Mouse (Mus musculus) urinary bladder, adult 18-20 months (tissue): Measurements from ENCODE around the gene 4933428G20Rik.

ENCODE experiments used
- DNase-seq, 2 experiments: peaks; one replicate each; pipeline ENCODE4 v3.0.0; 2022; ENCODE audit warnings: low spot score in 2 of 2, mixed read lengths in 2 of 2

The 4933428G20Rik gene

DNA sequence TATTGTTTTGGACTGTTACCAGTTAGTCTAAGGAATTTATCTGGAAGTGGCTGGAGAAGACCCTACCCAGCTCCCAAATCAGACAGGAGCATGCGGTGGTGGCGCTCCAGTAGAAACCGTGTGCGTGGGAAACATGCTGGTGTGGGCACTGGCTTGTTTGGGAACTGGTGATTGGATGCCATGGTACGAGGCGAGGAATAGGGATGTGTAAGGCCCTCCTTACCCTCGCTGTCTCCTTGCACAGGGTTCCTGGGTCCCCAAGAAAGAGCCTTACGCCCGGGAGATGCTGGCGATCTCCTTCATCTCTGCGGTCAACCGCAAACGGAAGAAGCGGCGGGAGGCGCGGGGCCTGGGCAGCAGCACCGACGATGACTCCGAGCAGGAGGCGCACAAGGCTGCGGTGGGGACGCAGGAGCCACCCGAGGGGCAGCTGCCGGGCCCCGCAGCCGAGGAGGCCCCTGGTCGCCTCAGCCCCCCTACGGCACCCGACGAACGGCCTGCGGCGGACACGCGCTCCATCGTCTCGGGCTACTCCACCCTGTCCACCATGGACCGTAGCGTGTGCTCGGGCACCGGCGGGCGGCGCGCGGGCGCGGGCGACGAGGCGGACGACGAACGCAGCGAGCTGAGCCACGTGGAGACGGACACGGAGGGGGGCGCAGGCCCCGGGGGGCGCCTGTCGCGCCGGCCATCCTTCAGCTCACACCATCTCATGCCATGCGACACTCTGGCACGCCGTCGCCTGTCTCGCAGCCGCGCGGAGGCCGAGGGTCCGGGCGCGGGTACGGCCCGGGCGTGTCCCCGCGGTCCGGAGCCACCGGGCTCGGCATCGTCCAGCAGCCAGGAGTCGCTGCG lies at the start of gene 4933428G20Rik:
Gene 4933428G20Rik (minus strand): TSS at position 476 of the 855 bp plus-strand sequence.
- no peak for DNase-seq

DNA sequence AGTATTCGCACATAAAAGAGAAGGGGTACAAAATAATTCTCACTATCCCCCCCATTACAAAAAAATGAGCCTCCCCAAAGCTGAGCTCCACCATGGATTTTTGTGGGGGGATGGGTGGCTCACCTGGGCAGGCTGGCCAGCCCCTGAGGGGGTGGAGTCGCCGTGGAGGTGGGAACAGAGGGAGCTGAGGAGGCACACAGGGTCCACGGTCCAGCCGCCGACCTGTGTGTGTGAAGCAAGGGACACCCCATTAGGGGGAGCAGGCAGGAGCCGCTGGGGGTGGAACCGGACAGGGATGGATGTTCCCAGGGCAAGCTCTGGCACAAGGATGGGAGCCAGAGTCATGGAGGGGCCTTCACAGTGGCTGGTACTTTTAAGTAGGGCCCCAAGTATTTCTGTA lies 48.6 kb upstream of the 4933428G20Rik start:
- DNase-seq, result no peak

DNA sequence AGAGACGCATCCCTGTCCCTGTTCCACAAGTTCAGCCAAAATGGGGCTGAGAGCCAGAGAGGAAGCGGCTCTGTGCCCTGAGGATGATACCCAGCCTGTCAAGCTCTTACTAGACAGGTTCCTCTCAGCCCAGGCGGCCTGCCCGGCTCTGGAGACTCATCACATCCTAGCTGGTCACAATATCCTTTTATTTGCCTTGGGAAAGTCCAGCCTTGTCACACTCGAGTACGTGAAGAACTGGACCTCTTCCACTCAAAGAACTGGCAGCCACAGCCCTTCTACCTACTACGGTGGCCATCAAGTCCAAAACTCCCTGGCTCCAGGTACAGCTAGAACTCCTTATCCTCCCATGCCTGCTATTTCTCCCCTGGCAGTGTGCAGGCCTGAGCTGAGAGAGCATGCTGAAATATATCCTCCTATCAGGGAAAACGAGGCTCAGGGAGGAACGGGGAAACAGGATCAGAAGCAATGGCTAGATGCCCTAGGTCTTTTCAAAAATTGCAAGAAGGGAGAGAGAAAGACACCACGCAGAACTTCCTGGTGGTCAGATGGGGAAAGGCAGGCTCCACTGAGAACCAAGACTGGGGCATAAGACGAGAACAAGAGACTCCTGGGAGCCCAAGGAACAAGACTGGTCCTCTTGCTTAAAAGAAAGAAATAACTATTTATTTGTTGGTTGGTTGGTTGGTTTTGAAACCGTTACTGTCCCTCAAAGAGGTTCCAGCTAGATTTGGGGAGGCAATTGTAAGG lies 48.0 kb upstream of the 4933428G20Rik start:
- DNase-seq, result no peak

DNA sequence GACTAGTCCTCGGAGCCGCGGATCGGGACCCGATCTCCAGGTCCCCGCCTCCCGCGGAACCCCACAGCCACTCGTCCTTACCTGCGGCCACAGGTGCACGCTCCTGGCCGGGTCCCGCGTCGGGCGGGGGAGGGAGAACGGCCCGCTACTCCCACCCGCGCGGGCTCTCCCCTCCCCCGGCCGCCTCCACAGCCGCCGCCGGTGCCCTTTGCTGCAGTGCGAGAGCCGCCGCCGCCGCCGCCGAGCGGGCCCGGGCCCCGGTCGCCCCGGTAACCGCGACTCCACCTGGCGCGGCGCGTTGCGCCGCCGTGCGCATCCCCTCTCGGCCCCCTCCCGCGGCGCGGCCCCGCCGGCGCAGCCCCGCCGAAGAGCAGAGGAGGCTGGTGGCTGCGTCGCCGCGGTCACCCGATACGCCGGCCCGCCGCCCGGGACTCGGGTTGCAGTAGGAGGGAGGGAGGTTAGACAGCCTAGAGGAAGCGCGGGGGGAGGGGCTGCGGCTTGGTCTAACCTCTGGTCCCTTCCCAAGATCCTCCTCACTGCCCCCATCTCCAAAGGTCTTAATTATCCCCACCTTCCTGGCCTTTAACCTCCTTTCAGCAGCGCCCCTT lies 46.8 kb upstream of the 4933428G20Rik start:
- no peak for DNase-seq

DNA sequence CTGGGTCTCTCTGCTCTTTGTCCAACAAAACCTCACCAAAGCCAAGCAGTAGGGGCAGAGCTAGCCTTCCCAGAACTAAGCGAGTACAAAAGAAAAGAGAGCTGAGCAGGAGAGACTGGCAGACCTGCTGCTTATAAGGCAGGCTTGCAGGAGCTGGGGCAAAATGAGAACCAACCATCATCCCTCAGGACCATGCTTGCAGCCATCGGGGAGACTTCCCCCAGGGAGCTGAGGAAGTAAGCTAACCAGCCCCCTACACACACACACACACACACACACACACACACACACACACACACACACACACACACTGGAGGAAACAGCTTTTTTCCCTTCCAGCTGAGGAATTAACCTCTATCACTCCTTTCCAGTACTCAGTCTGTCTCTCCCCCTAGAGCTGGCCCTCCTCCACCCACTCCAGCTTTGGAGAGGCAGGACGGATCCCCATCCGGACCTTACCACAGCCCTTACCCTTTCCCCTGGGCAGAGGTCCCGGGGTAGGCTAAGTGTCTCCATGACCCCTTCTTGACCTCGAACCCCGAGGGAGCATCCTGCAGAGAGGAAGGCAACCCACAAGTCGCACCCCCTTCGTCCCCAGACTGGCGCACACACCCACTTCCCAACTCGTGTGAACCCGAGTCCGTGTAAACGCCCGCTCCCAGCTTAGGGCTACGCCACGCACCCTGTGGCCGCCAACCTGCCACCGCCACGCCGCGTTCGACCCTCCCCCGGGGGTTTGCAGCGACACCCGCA lies 45.8 kb upstream of the 4933428G20Rik start:
- no peak for DNase-seq

DNA sequence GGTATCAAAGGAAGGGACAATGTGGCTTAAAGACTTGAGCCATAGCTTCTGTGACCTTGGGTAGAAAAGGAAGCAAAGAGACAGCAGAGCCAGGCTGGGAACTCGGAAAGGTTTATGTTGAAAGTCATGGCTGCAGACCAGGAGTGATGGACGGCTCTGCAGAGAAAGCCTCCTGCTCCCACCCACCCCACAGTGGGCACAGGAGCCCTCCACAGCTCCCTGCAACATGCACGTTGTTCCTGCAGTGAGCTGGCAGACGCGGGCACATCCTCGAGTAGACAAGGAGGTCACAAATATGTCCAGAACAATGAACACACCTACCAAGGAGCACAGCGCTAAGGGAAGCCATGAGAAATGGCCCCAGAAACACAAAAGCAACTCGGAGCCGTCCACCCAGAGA lies 43.7 kb upstream of the 4933428G20Rik start:
- DNase-seq, result no peak

DNA sequence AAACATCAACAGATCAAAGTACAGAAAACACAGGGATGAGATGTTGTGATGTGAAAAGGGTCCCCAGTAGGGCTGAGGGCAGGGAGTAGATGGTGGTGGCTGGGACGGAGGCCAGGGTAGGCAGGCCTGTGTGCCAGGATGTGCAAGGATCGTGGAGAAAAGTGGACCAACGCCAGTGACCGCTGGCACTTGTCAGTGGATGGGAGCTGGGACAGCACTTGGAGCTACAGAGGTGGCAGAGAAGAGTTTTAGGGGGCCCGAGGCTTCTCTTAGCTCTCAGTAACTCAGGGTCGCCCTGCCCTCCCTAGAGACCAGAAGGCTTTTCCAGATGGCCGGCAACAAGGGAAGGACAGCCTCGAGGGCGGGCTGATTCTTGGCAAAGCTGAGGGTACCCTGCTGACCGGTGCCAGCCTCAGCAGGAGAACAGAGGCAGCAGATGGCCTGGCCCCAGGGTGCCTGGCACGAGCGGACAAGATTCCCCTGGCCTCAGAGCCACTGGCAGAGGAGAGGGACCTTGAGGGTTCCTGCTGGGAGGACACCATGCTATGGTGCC lies 43.1 kb upstream of the 4933428G20Rik start:
- DNase-seq, result no peak

DNA sequence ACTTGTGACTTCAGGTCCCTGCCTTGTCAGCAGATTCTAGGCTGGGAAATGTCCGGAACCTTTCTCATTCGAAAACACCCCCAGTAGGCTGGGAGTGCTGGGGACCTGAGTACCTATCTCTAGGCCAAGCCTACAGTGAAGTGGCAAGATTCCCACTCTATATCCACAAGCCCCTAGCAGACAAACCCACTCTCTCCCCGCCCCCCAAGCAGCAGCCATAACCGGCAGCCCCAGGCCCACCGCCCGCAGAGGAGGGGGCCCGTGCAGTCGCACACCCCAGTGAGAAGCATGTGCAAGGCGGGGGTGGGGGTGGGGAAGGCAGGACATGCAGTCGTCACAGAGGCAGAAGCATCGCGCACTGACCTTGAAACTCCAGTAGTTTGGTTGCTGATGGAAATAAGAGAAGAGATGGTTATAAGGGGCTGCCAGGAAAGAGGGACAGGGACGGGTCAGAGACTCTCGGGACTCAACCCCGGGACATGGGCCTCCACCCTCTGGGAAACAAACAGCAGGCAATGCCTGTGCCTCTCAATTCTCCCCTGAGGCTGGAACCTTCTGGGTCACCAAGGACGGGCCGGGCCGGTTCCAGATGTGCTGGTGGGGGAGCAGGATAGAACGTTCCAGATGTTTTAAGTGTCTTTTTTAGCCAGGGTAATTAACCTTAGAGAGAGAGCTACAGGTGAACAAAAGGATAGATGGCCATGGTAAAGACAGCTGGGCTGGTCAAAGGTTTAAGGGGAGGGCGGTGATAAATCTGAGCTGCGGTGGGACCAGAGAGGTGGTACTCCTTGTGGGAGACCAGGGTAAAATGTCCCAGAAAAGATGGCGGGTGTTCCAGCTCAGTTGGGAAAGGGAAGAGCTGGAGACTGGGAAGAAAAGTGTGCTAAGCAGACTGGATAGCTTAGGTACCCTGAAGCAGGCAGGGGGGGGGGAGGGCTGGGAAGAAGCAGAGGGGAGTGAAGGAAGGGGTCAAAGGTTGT lies 42.3 kb upstream of the 4933428G20Rik start:
- DNase-seq, result no peak

DNA sequence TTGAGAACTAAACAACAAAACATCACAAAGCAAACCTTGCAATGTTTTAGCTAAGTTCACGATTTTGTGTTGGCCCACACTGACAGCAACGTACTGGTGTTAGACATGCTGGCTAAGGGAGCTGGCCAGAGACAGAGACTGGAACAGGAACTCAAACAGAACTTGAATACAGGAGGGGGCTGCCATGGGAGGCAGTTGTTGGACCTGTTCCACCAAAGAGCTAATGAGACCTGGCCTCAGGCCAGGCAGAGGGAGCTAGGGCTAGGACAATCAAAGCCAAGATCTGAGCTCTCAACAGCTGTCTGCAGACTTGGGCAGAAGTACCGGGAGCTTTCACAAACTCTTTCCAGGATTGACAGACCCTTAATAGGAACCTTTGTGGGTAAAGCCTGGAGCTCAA lies 40.5 kb upstream of the 4933428G20Rik start:
- no peak for DNase-seq

DNA sequence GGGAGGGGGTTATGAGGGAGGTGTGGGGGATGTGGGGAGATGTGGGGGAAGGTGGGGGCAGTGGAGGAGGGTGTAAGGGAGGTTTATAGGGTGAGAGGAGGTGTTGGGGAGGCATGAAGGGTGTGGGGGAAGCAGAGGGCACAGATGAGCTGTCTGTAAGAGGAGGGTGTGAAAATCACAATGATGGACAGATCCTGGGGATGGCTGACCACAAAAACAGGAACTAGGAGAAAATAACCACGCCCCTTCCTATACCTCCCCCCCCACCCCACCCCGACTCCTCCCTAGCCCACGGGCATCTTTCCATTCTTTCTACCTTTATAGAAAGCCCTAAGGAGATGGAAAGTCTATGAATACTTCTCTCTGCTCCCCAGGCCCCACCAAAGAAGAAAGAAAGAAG lies 40.0 kb upstream of the 4933428G20Rik start:
- no peak for DNase-seq

DNA sequence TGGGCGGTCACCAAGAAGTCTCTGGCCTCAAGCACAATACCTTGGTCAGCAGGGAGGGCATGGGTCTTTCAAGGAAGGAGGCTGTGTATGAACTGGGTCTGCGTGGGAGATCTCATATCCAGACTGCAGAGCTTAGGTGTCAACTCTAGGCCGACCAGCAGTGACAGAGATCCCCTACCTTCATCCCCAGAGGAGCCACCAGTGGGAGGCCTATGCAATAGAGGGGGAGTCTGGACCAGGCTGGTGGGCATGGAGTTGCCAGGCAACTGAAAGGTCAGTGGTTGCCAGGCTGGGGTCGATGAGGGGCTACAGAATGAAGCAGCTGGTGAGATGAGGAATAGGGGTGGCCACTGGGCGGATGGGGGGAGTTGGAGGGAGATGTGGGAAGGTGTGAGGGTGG lies 39.5 kb upstream of the 4933428G20Rik start:
- DNase-seq, result no peak

DNA sequence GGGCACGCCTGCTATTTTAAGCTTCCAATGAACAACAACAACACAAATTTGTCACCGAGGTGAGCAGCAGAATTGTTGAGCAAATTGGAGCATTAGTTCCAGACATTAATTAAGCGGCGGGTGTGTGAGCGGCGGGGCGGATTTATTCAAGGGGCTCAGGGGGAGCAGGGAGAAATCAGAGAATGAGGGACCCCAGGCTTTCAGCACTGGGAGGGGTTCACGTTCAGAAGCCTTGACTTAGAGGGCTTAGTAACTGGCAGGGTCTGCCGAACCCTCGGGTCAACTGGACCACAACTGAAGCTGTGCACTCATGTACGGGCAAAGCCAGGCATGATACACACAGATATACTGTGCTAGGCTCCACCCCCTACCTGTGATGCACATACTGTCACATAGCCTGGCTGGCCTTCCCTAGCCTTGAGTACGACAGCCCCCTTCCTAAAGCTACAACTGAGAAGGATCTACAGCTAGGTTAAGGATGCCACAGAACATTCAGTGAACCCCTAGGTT lies 37.5 kb upstream of the 4933428G20Rik start:
- no peak for DNase-seq

DNA sequence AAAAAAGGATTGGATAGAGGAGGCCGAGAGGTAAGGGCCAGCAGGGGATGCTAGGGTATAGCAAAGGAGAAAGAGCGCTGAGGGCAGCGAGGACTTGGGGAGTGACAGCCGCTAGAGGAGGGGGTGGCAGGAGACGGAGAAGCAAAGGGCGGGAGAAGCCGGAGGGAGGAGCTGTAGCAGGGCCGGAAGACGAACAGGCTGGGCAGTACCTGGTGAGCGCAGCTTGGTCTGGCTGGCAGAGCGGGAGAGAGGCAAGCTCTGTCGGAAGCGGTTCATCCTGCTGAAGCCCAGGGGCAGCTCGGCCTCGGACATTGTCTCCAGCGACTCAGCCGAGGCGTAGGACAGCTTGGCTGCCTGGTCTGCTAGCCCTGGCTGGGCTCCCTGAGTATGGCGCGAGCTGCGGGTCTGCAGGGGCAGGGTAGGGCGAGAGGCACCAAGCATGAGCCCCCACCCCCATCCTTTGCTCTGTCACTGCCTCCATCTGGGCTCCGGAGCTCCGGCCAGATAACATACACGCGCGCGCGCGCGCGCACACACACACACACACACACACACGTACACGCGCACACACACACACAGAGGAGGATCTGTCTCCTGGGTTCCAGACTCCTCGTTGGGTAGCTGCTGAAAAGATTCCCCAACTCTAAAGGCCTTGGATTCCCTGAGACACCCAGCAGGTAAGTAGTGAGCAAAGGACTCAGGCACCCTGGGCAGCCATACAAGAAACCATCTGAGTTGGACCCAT lies 36.9 kb upstream of the 4933428G20Rik start:
- DNase-seq, result no peak

DNA sequence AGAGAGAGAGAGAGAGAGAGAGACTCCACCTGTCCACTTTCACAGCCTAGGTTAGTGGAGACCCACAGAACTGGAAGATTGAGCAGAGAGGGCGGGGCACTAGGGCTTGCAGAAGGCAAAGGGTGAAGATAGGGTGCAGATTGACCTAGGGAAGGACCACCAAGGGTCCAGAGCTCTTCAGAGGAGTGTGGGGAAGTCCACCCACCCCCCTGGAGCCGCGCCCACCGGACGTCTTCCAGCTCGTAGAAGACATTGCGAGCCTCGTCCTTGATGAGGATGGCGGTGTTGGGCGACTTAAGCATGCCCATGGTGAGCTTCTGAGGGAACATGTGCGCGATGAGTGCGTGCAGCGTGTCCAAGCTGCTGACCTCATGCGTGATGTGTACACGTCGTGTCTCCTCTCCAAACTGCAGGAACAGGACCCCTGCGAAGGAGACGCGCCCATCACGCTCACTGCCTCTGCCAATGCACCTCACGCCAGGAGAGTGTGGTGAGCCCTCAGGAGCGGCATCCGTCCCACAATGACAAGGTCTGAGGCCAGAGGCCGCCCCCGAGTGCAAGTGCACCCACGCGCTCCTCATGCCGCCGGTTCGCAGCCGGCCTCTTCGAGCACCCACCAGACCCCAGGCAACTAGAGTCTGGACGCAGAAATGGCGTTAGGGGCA lies 36.1 kb upstream of the 4933428G20Rik start:
- no peak for DNase-seq

DNA sequence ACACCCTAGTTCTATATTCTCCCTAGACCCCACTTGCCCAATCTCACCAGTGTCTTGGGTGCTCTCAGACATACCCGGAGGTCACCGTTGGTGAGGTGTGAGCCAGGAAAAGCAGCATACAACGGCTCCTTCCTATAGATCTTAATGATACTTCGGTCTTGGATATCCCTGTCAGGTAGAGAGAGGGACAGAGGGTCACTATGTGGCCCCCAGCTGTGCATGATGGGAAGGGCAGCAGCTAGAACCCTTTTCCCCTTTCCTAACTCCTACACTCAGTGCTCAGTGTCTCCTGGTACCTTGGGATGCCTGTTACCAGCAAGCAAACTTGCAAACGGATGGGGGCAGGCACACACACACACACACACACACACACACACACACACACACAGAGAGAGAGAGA lies 35.5 kb upstream of the 4933428G20Rik start:
- no peak for DNase-seq

DNA sequence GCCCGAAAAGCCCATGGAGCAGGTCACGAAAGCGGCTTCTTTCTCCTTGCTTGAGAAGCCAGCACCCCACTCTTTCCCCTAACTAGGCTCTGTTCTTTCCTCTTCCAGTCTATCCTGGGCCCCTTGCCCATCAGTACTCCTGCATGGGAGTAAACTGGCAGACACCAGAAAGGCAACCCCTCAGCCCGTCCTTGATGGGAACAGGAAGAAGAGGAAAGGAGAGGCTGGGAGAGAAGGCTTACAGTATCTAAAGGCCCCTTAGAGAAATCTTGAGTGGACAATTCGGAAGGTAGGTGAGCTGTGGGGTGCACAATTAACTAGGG lies 35.1 kb upstream of the 4933428G20Rik start:
- no peak for DNase-seq

DNA sequence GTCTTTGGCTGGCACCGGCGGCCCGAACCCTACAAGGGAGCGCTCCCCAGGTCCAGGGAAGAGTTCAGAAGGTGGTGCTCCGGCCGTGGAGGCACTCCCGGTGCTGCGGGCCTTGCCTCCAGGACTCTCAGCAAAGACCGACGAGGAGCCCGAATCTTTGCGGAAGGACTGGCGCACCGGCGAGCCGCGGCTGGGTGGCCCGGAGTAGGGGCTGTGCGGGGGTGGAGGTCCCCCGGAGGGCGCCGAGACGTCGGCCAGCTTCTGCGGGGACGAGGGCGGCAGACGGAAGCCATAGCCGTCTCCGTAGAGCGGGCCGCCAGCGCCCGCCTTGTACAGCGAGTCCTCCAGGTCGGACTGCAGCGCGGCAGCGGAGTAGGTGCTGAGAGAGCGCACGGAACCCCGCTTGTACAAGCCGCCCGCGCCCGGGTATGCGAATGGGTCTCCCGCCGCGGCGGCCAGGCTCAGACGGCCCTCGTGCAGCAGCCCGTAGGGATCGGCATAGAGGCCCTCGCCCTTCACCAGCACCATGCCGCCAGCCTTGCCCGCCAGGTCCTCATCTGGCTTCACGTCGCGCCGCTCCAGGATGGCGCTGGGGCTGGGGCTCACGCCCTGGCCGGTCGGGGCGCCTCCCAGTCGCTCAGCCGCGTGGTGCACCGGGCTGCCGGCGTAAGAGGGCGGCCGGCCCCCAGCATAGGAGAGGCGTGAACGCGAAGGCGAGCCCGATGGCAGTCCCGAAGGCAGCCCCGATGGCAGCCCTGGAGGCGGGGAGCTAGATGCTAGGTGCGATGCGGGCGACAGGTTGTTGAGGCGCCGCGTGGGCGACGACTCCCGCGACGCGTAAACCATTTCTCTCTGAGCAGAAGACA lies 34.5 kb upstream of the 4933428G20Rik start:
- peak in 1 of 2 experiments; percentile 31 for DNase-seq

DNA sequence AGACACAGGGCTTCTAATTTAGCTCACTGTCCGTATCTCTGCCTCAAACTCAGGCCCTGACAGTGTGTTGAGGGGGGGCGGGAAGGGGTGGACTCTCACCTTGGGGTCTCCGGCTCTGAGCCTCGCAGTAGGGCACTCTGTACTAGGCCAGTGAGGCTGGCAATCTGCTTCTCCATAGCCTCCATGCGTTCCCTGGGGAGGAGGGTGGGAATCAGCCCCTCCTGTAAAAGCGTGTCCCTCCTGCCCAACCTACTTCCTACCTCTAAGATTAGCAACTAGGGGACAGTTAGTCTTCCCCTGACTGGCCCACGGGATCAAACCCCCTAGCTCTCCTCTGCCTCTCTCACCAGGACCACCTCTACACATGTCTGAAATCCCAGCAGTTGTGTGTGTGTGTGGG lies 33.5 kb upstream of the 4933428G20Rik start:
- DNase-seq, result no peak
